Mouse (Mus musculus): ENCODE measurements around the gene Gk2. TPM values are rescaled to one million over a fixed set of nuclear protein-coding genes. Genes with fewer than 3 reads are reported as not detected.

Gene Gk2
- total RNA-seq (2023): not detected

DNA sequence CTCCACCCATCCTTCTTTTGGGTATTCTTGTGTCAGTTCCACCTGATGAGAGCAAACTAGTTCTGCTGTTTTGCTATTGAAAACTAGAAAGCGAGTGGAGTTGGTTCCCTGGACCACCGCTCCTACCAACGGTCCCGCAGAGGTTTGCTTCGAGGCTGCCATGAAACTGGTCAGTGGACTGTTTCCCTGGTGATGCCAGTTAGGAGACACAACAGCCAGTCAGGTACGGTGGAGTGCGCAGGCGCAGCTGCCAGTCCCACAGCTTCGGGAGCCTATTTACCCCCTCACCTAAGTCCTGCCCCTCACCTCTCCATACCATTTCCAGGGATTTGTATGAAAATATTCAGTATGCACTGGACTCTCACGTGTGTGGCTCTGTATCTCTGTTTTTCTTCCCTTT lies at the start of gene Gk2:
TSS of gene Gk2 (minus strand) at position 206 of the 400 bp plus-strand sequence.

Other genes starting within 250 kb of the Gk2 start
- gene Naa11, start 64.6 kb downstream of the Gk2 start, total RNA-seq (2023): not detected